Comparison of ENCODE assay signal across 20 mouse cellular contexts in genomic region chr12:82599011-82599410, GRCm38 (mm10). TPM values are rescaled to one million over a fixed set of nuclear protein-coding genes. Genes with fewer than 3 reads are reported as not detected.
DNase-seq lines count a peak whose midpoint lies in the region; ATAC-seq lines count a peak whose summit lies in the region.
"Had no signal": no experiment of that assay in that cellular context is flagged by ENCODE, and none has a peak within 500 bp of the region (broad histone marks: within the 10 kb centered on the region; RNA-seq: fewer than 3 reads in every experiment).

No protein-coding gene starts in this region.

- H3K9ac ChIP-seq in midbrain, embryonic 11.5 days (ENCODE audit: low read length), result no peak overlapping the region
- no peak overlapping the region for H3K9ac ChIP-seq in midbrain, embryonic 15.5 days

- no peaks in the 10 kb centered on the region for H3K36me3 ChIP-seq in midbrain, embryonic 11.5 days (ENCODE audit: control insufficient read depth, insufficient read depth, low read length)
- no peaks in the 10 kb centered on the region for H3K36me3 ChIP-seq in midbrain, embryonic 15.5 days (replicated peaks)
- H3K36me3 ChIP-seq: G1E had no signal

- no peak for ATAC-seq in midbrain, embryonic 11.5 days (ENCODE audit: low FRiP score)
- no peak for ATAC-seq in midbrain, embryonic 15.5 days (replicated peaks)
- ATAC-seq: activated CD4-positive, CD25-positive, alpha-beta regulatory T cell, adult 4 months; CD4-positive, CD25-positive, alpha-beta regulatory T cell, adult 4 months; Patski had no signal

- H3K4me1 ChIP-seq in midbrain, embryonic 11.5 days (ENCODE audit: control insufficient read depth, insufficient read depth, low read length), result no peaks in the 10 kb centered on the region
- H3K4me1 ChIP-seq in midbrain, embryonic 15.5 days, result 0 out of 2 replicates have a peak, but pooled peaks cover 3% of the 10 kb centered on the region

- H3K9me3 ChIP-seq in midbrain, embryonic 11.5 days (ENCODE audit: control insufficient read depth, low read length), result no peaks in the 10 kb centered on the region
- H3K9me3 ChIP-seq in midbrain, embryonic 15.5 days, result no peaks in the 10 kb centered on the region
- H3K9me3 ChIP-seq: G1E had no signal

- DNase-seq in heart, adult 11 months, result peak; percentile 83
- DNase-seq in heart, adult 9 months (ENCODE audit: low spot score in 2 of 2), result no peak
- peak; percentile 60 for DNase-seq in midbrain, embryonic 11.5 days (ENCODE audit: low spot score, missing footprints)
- DNase-seq: adrenal gland, adult 2 months; adrenal gland, adult 8-10 months; adrenal gland, postnatal 10 days; adrenal gland, postnatal 14 days; adrenal gland, postnatal 25 days; adrenal gland, postnatal 36 days; B cell, adult 2 months; cerebellum, adult 11 months; cerebellum, adult 11-12 months; cerebellum, adult 18-20 months had no signal

- WGBS in midbrain, embryonic 11.5 days, result 86% methylated on average over 2 of the region's 2 CpGs
- WGBS in midbrain, embryonic 15.5 days, result 94% methylated on average over 2 of the region's 2 CpGs

- H3K27me3 ChIP-seq in midbrain, embryonic 11.5 days (ENCODE audit: control insufficient read depth, insufficient read depth, low read length), result no peaks in the 10 kb centered on the region
- H3K27me3 ChIP-seq in midbrain, embryonic 15.5 days (replicated peaks), result no peaks in the 10 kb centered on the region
- H3K27me3 ChIP-seq: CH12.LX, Patski had no signal

- no peak overlapping the region for H3K4me2 ChIP-seq in midbrain, embryonic 11.5 days
- no peak overlapping the region for H3K4me2 ChIP-seq in midbrain, embryonic 15.5 days

- no peak overlapping the region for H3K27ac ChIP-seq in midbrain, embryonic 11.5 days (ENCODE audit: low read depth, low read length)
- no peak overlapping the region for H3K27ac ChIP-seq in midbrain, embryonic 15.5 days

- no peak overlapping the region for H3K4me3 ChIP-seq in midbrain, embryonic 11.5 days (ENCODE audit: low read depth, low read length)
- no peak overlapping the region for H3K4me3 ChIP-seq in midbrain, embryonic 15.5 days

RNA-seq across cellular contexts. Expression of gene Rgs6, which starts 10.9 kb away (rescaled TPM):
- polyA plus RNA-seq in midbrain, embryonic 11.5 days (2014; fragmentation: Nextera tagmentation; extraction: Ambion mirVana), result 0.47 and 0.64 TPM in 2 replicates
- 14.3 and 15.5 TPM in 2 replicates for polyA plus RNA-seq in midbrain, embryonic 15.5 days (2015; fragmentation: Nextera tagmentation; extraction: Ambion mirVana)
- polyA plus RNA-seq: C2C12, G1E had no signal

Comparison
In these comparisons a context has a peak if more than half of its experiments do, and no peak if none do; other contexts are left out.
1. DNase-seq: peak in heart, adult 11 months (single experiment) and midbrain, embryonic 11.5 days (single experiment); none in heart, adult 9 months (0 of 2).